Mouse (Mus musculus) limb, embryonic 10.5 days (tissue): Measurements from ENCODE around the gene 9330182O14Rik. TPM values are rescaled to one million over a fixed set of nuclear protein-coding genes. Genes with fewer than 3 reads are reported as not detected.

ENCODE experiments used
- DNase-seq: peaks from one replicate; pipeline ENCODE4 v3.0.0-alpha.2; 2017; ENCODE audit warnings: low spot score
- H3K27ac ChIP-seq: fragments of 300-500 bp; sonication (generic); 2 replicates; pipeline ENCODE4 v1.5.1; 2016; ENCODE audit warnings: mild to moderate bottlenecking
- H3K27me3 ChIP-seq: fragments of 300-500 bp; sonication (generic); 2 replicates; pipeline ENCODE4 v1.6.1; 2016; ENCODE audit warnings: low read depth, mild to moderate bottlenecking; ENCODE audit not compliant: poor library complexity, severe bottlenecking
- H3K36me3 ChIP-seq: fragments of 300-500 bp; sonication (generic); 2 replicates; pipeline ENCODE4 v1.6.1; 2016; ENCODE audit warnings: mild to moderate bottlenecking, moderate library complexity
- H3K4me1 ChIP-seq: fragments of 300-500 bp; sonication (generic); 2 replicates; pipeline ENCODE4 v1.6.1; 2016
- H3K4me3 ChIP-seq: fragments of 300-500 bp; sonication (generic); 2 replicates; pipeline ENCODE4 v1.5.1; 2016; ENCODE audit warnings: mild to moderate bottlenecking, moderate library complexity
- H3K9me3 ChIP-seq: fragments of 300-500 bp; sonication (generic); replicated peaks from 2 replicates; pipeline ENCODE4 v1.6.1; 2016; ENCODE audit warnings: mild to moderate bottlenecking
- WGBS: fragments of 180-500 bp; shearing (Covaris S2); methylation state at CpG from one replicate; pipeline ENCODE4 v1.1.7; 2016; 5-methylcytosine and 5-hydroxymethylcytosine counted together
- microRNA-seq: library from miRNA; unstranded; fragments of <30 nt; microRNA quantifications from one replicate; pipeline ENCODE4, GENCODE M21; 2017
- polyA plus RNA-seq: library from polyadenylated mRNA; unstranded; fragments of >200 nt; fragmentation: Nextera tagmentation; extraction: Ambion mirVana; gene quantifications from 2 replicates; pipeline ENCODE4 v1.2.1, GENCODE M21; 2016

9330182O14Rik gene
- polyA plus RNA-seq, 1 experiment from 2014 or later: not detected

DNA sequence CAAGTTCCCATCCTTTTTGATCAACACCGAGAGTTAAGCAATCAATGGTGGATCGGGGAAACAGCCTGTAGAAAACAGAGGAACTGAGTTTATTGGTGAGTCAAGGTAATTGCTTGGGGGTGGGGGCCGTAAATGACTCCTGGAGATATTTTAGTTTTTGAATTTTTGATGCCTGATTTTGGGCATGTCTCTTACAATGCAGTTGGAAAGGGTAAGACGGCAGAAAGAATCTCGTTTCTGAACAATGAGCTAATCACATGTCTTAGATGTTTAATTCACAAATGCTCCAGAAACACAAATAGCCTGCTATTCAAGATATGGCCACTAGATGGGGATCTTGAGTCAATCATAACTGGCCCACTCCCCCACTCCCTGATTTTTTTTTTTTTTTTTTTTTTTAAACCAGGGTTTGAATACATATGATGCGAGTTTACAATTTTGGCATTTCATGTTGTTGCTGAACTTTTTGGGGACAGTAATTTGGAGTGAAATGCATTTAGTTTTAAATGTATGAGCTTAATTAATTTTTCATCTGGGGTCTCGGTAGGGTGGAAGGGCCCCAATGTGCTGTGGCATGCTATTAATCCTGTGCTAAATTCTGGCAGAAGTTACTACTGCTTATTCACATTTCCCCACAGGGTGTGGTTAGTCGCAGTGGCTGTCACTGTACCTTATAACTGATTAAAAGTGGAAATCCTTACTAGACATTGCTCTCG lies 32.6 kb downstream of the 9330182O14Rik start:
- Histone ChIP-seq H3K27ac (no peak overlapping the region), H3K4me3 (no peak overlapping the region), H3K27me3 (no peaks in the 10 kb centered on the region), H3K9me3 (no peaks in the 10 kb centered on the region), H3K36me3 (no peaks in the 10 kb centered on the region), H3K4me1 (peaks cover 11% of the 10 kb centered on the region; the same call in 1 of the 2 replicates)
- WGBS: 44% methylated on average over 9 of the region's 9 CpGs
- DNase-seq: no peak

DNA sequence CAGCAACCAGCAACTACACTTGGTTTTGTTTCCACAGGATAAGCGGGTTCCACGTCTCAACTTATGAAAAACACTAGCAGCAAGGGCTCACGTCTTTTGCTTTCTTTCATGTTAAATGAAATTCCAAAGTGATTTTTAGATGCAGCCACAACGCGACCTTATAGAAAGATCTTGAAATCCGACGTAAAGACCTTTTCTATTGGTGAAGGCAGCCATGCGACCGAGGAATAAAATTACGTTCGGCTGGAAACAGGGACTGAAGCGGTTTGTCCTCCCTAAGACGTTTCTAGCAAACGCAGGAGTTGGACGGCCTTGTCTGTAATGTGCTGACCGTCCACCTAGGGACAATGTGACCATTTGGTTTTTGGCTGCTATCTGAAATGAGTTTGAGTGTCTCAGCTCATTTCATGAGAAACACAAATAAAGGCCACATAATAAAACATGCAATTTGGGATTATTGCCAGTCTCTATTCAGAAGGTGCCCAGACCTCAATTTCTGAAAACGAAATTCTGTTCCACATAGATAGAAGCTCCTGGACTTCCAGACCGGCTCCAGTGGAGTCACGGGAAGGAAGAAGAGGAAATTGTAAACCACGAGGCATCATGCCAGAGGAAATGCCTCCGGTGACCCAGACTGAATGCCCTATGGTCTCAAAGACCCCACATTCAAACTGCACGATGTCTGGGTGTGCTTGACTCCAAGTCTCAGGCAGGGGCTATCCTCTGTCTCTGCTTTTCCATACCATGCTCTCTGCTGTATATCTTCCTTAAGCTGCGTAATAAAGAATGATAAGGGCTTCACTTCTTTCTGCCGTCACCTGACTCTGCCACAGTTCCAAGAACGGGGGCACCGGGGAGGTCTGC lies 33.3 kb downstream of the 9330182O14Rik start:
- Histone ChIP-seq H3K27ac (peak overlapping the region; percentile 5; the same call in 1 of the 2 replicates), H3K36me3 (no peaks in the 10 kb centered on the region), H3K27me3 (no peaks in the 10 kb centered on the region), H3K4me3 (no peak overlapping the region), H3K4me1 (peaks cover 11% of the 10 kb centered on the region; the same call in 1 of the 2 replicates), H3K9me3 (no peaks in the 10 kb centered on the region)
- no peak for DNase-seq
- 74% methylated on average over 26 of the region's 26 CpGs for WGBS

DNA sequence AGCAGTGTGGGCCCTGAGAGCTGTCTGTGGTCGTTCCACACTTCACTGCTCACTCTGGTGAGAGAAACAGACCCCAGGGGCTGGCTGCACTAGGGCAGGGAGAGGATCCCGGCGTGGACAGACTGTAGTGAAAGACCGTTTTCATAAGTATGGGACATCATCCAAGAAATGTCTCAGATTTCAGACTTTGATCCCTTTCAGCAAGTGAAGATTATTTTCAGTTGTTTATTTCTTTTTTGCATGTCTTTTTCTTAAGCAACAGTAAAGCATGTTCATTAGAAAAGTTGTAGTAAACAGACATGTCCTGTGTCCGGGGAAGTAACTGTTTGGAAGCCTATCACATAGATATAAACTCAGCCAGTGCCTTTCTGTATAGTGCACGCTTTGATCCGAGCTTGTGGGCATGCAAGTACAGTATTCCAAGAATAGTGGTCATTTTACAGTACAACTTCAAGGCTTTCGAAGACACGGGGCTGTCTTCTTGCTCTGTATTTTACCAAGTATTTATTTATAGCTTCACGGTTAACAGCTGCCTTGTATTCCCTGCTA lies 34.0 kb downstream of the 9330182O14Rik start:
- peaks cover 11% of the 10 kb centered on the region; the same call in 1 of the 2 replicates for H3K4me1 ChIP-seq
- no peaks in the 10 kb centered on the region for H3K36me3 ChIP-seq
- H3K9me3 ChIP-seq: no peaks in the 10 kb centered on the region
- peak overlapping the region; percentile 5; the same call in 1 of the 2 replicates for H3K27ac ChIP-seq
- DNase-seq: no peak
- no peak overlapping the region for H3K4me3 ChIP-seq
- no peaks in the 10 kb centered on the region for H3K27me3 ChIP-seq
- WGBS: 78% methylated on average over 10 of the region's 10 CpGs

DNA sequence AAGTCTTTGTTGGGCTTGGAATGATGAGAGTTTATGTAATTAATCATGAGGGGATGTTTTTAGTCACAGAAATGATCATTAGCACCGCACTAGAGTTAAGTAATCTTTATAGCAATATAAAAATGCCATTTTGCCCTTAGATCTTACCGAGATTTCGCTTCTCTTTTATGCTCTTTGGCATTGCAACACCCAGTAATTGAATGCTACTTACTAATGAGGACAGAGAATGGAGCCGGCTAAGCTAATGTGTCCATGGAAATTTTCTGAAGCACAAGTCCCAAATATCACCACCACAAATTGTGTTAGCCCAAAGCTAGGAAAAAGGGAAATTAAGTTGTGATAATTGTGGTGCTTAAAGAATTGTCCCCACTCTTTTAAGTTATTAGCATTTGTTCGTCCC lies 34.9 kb downstream of the 9330182O14Rik start:
- WGBS: 63% methylated on average over 5 of the region's 5 CpGs
- no peak for DNase-seq
- no peaks in the 10 kb centered on the region for H3K9me3 ChIP-seq
- H3K4me3 ChIP-seq: no peak overlapping the region
- H3K27me3 ChIP-seq: no peaks in the 10 kb centered on the region
- H3K27ac ChIP-seq: no peak overlapping the region
- no peaks in the 10 kb centered on the region for H3K36me3 ChIP-seq
- H3K4me1 ChIP-seq: peaks cover 11% of the 10 kb centered on the region; the same call in 1 of the 2 replicates

DNA sequence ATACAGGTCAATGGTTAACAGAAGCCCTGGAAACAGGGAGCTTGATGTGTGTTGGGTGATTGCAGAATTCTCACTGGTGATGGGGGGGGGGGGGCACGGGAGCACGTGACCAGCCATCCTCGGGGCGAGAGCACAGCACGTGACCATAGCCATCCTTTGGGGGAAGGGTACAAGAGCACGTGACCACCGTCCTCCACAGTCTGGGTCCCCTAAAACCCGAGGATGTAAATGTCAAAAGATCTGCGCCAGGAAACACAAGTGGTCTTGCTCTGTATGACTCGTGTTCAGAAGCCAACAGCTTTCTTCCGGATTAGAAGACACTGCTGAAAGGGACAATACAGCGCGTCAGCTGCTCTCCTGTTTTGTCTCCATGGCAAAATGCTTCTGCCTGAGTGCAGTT lies 35.5 kb downstream of the 9330182O14Rik start:
- H3K4me3 ChIP-seq: no peak overlapping the region
- WGBS: 74% methylated on average over 13 of the region's 13 CpGs
- no peak for DNase-seq
- no peaks in the 10 kb centered on the region for H3K36me3 ChIP-seq
- peaks cover 11% of the 10 kb centered on the region; the same call in 1 of the 2 replicates for H3K4me1 ChIP-seq
- no peaks in the 10 kb centered on the region for H3K9me3 ChIP-seq
- no peaks in the 10 kb centered on the region for H3K27me3 ChIP-seq
- no peak overlapping the region for H3K27ac ChIP-seq

DNA sequence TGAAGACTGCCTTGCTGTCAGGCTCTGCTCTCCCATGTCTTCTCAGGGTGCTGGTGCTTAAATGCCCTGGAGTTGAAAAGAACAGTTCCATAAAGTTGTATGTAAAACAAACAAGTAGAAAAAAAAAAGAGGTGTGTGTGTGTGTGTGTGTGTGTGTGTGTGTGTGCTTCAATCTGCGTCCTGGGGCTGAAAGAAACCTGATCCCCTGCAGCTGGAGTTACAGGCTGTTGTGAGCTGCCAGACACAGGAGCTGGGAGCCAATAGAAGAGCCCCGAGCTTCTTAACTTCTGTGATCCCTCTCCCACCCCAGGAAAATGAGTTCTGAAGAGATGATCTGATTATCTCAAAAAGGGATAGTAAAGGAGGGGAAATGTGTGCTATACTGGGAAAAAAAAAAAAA lies 45.3 kb downstream of the 9330182O14Rik start:
- H3K27ac ChIP-seq: no peak overlapping the region
- no peaks in the 10 kb centered on the region for H3K36me3 ChIP-seq
- WGBS: 0% methylated on average over 2 of the region's 2 CpGs
- H3K4me3 ChIP-seq: no peak overlapping the region
- peaks cover 5% of the 10 kb centered on the region; the same call in 1 of the 2 replicates for H3K4me1 ChIP-seq
- H3K27me3 ChIP-seq: no peaks in the 10 kb centered on the region
- peak; percentile 64 for DNase-seq
- no peaks in the 10 kb centered on the region for H3K9me3 ChIP-seq

DNA sequence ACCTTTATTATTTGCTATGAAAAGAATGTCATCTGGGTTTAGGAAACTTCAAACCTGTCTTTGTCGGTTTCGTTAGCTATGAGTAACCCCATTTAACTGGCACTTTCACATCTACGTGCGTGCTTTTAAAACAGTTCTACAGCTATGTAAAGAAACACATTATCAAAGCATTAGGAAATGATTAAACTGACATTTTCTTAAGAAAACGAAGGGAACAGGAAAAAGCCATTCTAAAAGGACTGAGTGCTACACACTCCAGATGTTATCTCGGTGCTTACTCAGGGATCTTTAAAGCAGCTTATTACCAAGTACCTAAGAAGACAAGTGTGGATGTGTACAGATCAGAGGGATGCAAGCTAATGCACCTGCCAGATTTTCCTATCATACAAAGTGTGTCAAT lies 52.9 kb downstream of the 9330182O14Rik start:
- H3K4me3 ChIP-seq: no peak overlapping the region
- no peaks in the 10 kb centered on the region for H3K36me3 ChIP-seq
- H3K9me3 ChIP-seq: no peaks in the 10 kb centered on the region
- no peaks in the 10 kb centered on the region for H3K4me1 ChIP-seq
- H3K27ac ChIP-seq: no peak overlapping the region
- DNase-seq: no peak
- 79% methylated on average over 6 of the region's 6 CpGs for WGBS
- H3K27me3 ChIP-seq: no peaks in the 10 kb centered on the region

Small RNA genes lying within 50 kb of the gene (microRNA-seq; reads per million reads assigned to microRNA genes)
- not detected for gene Gm25958
